Mouse (Mus musculus) limb, embryonic 15.5 days (tissue): Measurements from ENCODE around the gene Cdh6. TPM values are rescaled to one million over a fixed set of nuclear protein-coding genes. Genes with fewer than 3 reads are reported as not detected.

Experiments used
- ATAC-seq: fragments of 200-750 bp; cut with Nextera tagmentation; 2 replicates; pipeline ENCODE4 v1.8.0; 2017; ENCODE audit warnings: low read depth, moderate TSS enrichment; ENCODE audit not compliant: insufficient number of reproducible peaks, low FRiP score, low TSS enrichment
- H3K27ac ChIP-seq: fragments of 300-500 bp; sonication (generic); 2 replicates; pipeline ENCODE4 v1.5.1; 2015; ENCODE audit warnings: moderate library complexity, mild to moderate bottlenecking, inconsistent platforms
- H3K27me3 ChIP-seq: fragments of 300-500 bp; sonication (generic); 2 replicates; pipeline ENCODE4 v1.6.1; 2015; ENCODE audit warnings: inconsistent platforms
- H3K36me3 ChIP-seq: fragments of 300-500 bp; sonication (generic); 2 replicates; pipeline ENCODE4 v1.6.1; 2015; ENCODE audit warnings: inconsistent platforms
- H3K4me1 ChIP-seq: fragments of 300-500 bp; sonication (generic); 2 replicates; pipeline ENCODE4 v1.6.1; 2015; ENCODE audit warnings: inconsistent platforms
- H3K4me2 ChIP-seq: fragments of 300-500 bp; sonication (generic); 2 replicates; pipeline ENCODE4 v1.6.1; 2015; ENCODE audit warnings: mild to moderate bottlenecking, inconsistent platforms
- H3K4me3 ChIP-seq: fragments of 300-500 bp; sonication (generic); 2 replicates; pipeline ENCODE4 v1.5.1; 2015; ENCODE audit warnings: mild to moderate bottlenecking, inconsistent platforms
- H3K9ac ChIP-seq: fragments of 300-500 bp; sonication (generic); 2 replicates; pipeline ENCODE4 v1.6.1; 2015; ENCODE audit warnings: inconsistent platforms
- H3K9me3 ChIP-seq: fragments of 300-500 bp; sonication (generic); 2 replicates; pipeline ENCODE4 v1.6.1; 2016; ENCODE audit warnings: inconsistent platforms
- WGBS: fragments of 180-500 bp; shearing (Covaris S2); methylation state at CpG from one replicate; pipeline ENCODE4 v1.1.7; 2015; 5-methylcytosine and 5-hydroxymethylcytosine counted together
- polyA plus RNA-seq: library from polyadenylated mRNA; unstranded; fragments of >200 nt; fragmentation: Nextera tagmentation; extraction: Ambion mirVana; gene quantifications from 2 replicates; pipeline ENCODE4 v1.2.1, GENCODE M21; 2015

Cdh6 gene
- 11.8 and 13.3 TPM in 2 replicates for polyA plus RNA-seq

GRCm38 (mm10) chr15:13173071-13173778 lies at the start of gene Cdh6:
TSS of gene Cdh6 (minus strand) at chr15:13173675.
- Histone ChIP-seq H3K36me3 (no peaks in the 10 kb centered on the region), H3K9me3 (no peaks in the 10 kb centered on the region), H3K27me3 (peaks cover 6% of the 10 kb centered on the region), H3K27ac (peak within 1 kb of the TSS; percentile 84), H3K4me2 (peak within 1 kb of the TSS; percentile 87), H3K9ac (peak within 1 kb of the TSS; percentile 47), H3K4me1 (peaks cover 16% of the 10 kb centered on the region), H3K4me3 (peak within 1 kb of the TSS; percentile 59)
- ATAC-seq: peak; percentile 82
- under 1% methylated on average over 41 of the region's 42 CpGs for WGBS

- H3K27me3 ChIP-seq: no peaks in the 10 kb centered on the region
- H3K9ac ChIP-seq: no peak overlapping the region
- ATAC-seq: no peak
- H3K9me3 ChIP-seq: no peaks in the 10 kb centered on the region
- 62% methylated on average over 9 of the region's 9 CpGs for WGBS
- no peak overlapping the region for H3K4me2 ChIP-seq
- H3K36me3 ChIP-seq: no peaks in the 10 kb centered on the region
- H3K27ac ChIP-seq: no peak overlapping the region
- H3K4me3 ChIP-seq: no peak overlapping the region
- H3K4me1 ChIP-seq: no peaks in the 10 kb centered on the region
These were observed 46.4 kb upstream of the Cdh6 start for GRCm38 (mm10) chr15:13219727-13220454.

- WGBS: 85% methylated on average over 3 of the region's 3 CpGs
- no peaks in the 10 kb centered on the region for H3K4me1 ChIP-seq
- ATAC-seq: no peak
These were observed 44.3 kb upstream of the Cdh6 start for GRCm38 (mm10) chr15:13217800-13218199.

GRCm38 (mm10) chr15:13217161-13217560 lies 43.7 kb upstream of the Cdh6 start:
- Histone ChIP-seq H3K27ac (no peak overlapping the region), H3K9me3 (no peaks in the 10 kb centered on the region), H3K27me3 (no peaks in the 10 kb centered on the region), H3K4me1 (no peaks in the 10 kb centered on the region), H3K9ac (no peak overlapping the region), H3K36me3 (no peaks in the 10 kb centered on the region), H3K4me2 (no peak overlapping the region), H3K4me3 (no peak overlapping the region)
- no peak for ATAC-seq
- WGBS: 85% methylated on average over 1 of the region's 1 CpGs

More at GRCm38 (mm10) chr15:13217800-13218199, 44.3 kb upstream of the Cdh6 start:
- Histone ChIP-seq H3K27me3 (no peaks in the 10 kb centered on the region), H3K4me3 (no peak overlapping the region), H3K9ac (no peak overlapping the region), H3K4me2 (no peak overlapping the region), H3K36me3 (no peaks in the 10 kb centered on the region), H3K27ac (no peak overlapping the region), H3K9me3 (no peaks in the 10 kb centered on the region)

- WGBS: 86% methylated on average over 1 of the region's 1 CpGs
- ATAC-seq: no peak
- H3K4me2 ChIP-seq: no peak overlapping the region
- H3K9me3 ChIP-seq: no peaks in the 10 kb centered on the region
- no peaks in the 10 kb centered on the region for H3K27me3 ChIP-seq
- no peaks in the 10 kb centered on the region for H3K4me1 ChIP-seq
- H3K4me3 ChIP-seq: no peak overlapping the region
- H3K36me3 ChIP-seq: no peaks in the 10 kb centered on the region
- no peak overlapping the region for H3K27ac ChIP-seq
- H3K9ac ChIP-seq: no peak overlapping the region
These were observed 39.5 kb upstream of the Cdh6 start for GRCm38 (mm10) chr15:13212956-13213355.

GRCm38 (mm10) chr15:13212027-13212685 lies 38.7 kb upstream of the Cdh6 start:
- Histone ChIP-seq H3K4me3 (no peak overlapping the region), H3K27ac (no peak overlapping the region), H3K36me3 (no peaks in the 10 kb centered on the region), H3K4me1 (no peaks in the 10 kb centered on the region), H3K27me3 (no peaks in the 10 kb centered on the region), H3K4me2 (no peak overlapping the region), H3K9me3 (no peaks in the 10 kb centered on the region), H3K9ac (no peak overlapping the region)
- 44% methylated on average over 4 of the region's 4 CpGs for WGBS
- ATAC-seq: no peak

GRCm38 (mm10) chr15:13210186-13210585 lies 36.7 kb upstream of the Cdh6 start:
- Histone ChIP-seq H3K27ac (no peak overlapping the region), H3K4me3 (no peak overlapping the region), H3K9ac (no peak overlapping the region), H3K36me3 (no peaks in the 10 kb centered on the region), H3K4me1 (no peaks in the 10 kb centered on the region), H3K9me3 (no peaks in the 10 kb centered on the region), H3K4me2 (no peak overlapping the region), H3K27me3 (no peaks in the 10 kb centered on the region)
- ATAC-seq: no peak
- 93% methylated on average over 6 of the region's 6 CpGs for WGBS

GRCm38 (mm10) chr15:13208716-13209115 lies 35.2 kb upstream of the Cdh6 start:
- H3K9ac ChIP-seq: no peak overlapping the region
- no peak overlapping the region for H3K4me3 ChIP-seq
- no peak overlapping the region for H3K4me2 ChIP-seq
- 80% methylated on average over 7 of the region's 7 CpGs for WGBS
- H3K9me3 ChIP-seq: no peaks in the 10 kb centered on the region
- ATAC-seq: no peak
- no peaks in the 10 kb centered on the region for H3K36me3 ChIP-seq
- no peak overlapping the region for H3K27ac ChIP-seq
- no peaks in the 10 kb centered on the region for H3K4me1 ChIP-seq
- H3K27me3 ChIP-seq: no peaks in the 10 kb centered on the region

- no peaks in the 10 kb centered on the region for H3K4me1 ChIP-seq
- ATAC-seq: no peak
- 49% methylated on average over 1 of the region's 1 CpGs for WGBS
- H3K27ac ChIP-seq: no peak overlapping the region
- no peak overlapping the region for H3K9ac ChIP-seq
- no peaks in the 10 kb centered on the region for H3K27me3 ChIP-seq
- H3K36me3 ChIP-seq: no peaks in the 10 kb centered on the region
- H3K4me3 ChIP-seq: no peak overlapping the region
- no peaks in the 10 kb centered on the region for H3K9me3 ChIP-seq
- no peak overlapping the region for H3K4me2 ChIP-seq
These were observed 22.8 kb upstream of the Cdh6 start for GRCm38 (mm10) chr15:13196237-13196636.

- Histone ChIP-seq H3K9ac (no peak overlapping the region), H3K27ac (no peak overlapping the region), H3K9me3 (no peaks in the 10 kb centered on the region), H3K36me3 (no peaks in the 10 kb centered on the region), H3K27me3 (no peaks in the 10 kb centered on the region), H3K4me2 (no peak overlapping the region), H3K4me1 (no peaks in the 10 kb centered on the region), H3K4me3 (no peak overlapping the region)
- ATAC-seq: no peak
These were observed 20.6 kb upstream of the Cdh6 start for GRCm38 (mm10) chr15:13194048-13194447.

GRCm38 (mm10) chr15:13193076-13193475 lies 19.6 kb upstream of the Cdh6 start:
- WGBS: 76% methylated on average over 11 of the region's 11 CpGs
- no peak overlapping the region for H3K4me2 ChIP-seq
- H3K27ac ChIP-seq: no peak overlapping the region

GRCm38 (mm10) chr15:13183661-13184060 lies 10.2 kb upstream of the Cdh6 start:
- Histone ChIP-seq H3K9ac (no peak overlapping the region), H3K27me3 (no peaks in the 10 kb centered on the region), H3K4me2 (no peak overlapping the region), H3K4me1 (no peaks in the 10 kb centered on the region), H3K4me3 (no peak overlapping the region), H3K9me3 (no peaks in the 10 kb centered on the region), H3K27ac (no peak overlapping the region), H3K36me3 (no peaks in the 10 kb centered on the region)
- ATAC-seq: no peak
- 86% methylated on average over 5 of the region's 5 CpGs for WGBS

More at GRCm38 (mm10) chr15:13193076-13193475, 19.6 kb upstream of the Cdh6 start:
- ATAC-seq: no peak
- H3K4me1 ChIP-seq: no peaks in the 10 kb centered on the region
- no peaks in the 10 kb centered on the region for H3K27me3 ChIP-seq
- no peak overlapping the region for H3K9ac ChIP-seq
- no peaks in the 10 kb centered on the region for H3K9me3 ChIP-seq
- H3K4me3 ChIP-seq: no peak overlapping the region
- no peaks in the 10 kb centered on the region for H3K36me3 ChIP-seq
